Mouse (Mus musculus): ENCODE measurements around the gene Mical3. TPM values are rescaled to one million over a fixed set of nuclear protein-coding genes. Genes with fewer than 3 reads are reported as not detected.
"Not testable (repeated sequence)": the region's sequence is repeated elsewhere in the genome, so short reads cannot be mapped to it uniquely, and the experiment has no call there.

The Mical3 gene
- total RNA-seq, 2 experiments from 2014 or later = 75.0 to 80.8 TPM

GRCm38 (mm10) chr6:120938763-120939450 lies 191.9 kb downstream of the Mical3 start:
- no peak for DNase-seq (ENCODE audit: low spot score in 2 of 2)

GRCm38 (mm10) chr6:120937999-120938608 lies 192.7 kb downstream of the Mical3 start:
- DNase-seq (ENCODE audit: low spot score in 2 of 2) = no peak

- DNase-seq (ENCODE audit: low spot score in 2 of 2) = no peak
Measured at GRCm38 (mm10) chr6:120937104-120937617, 193.6 kb downstream of the Mical3 start.

- DNase-seq (ENCODE audit: low spot score in 2 of 2) = no peak
Measured at GRCm38 (mm10) chr6:120934176-120934575, 196.6 kb downstream of the Mical3 start.

- no peak for DNase-seq (ENCODE audit: low spot score in 2 of 2)
Measured at GRCm38 (mm10) chr6:120933670-120934069, 197.1 kb downstream of the Mical3 start.

GRCm38 (mm10) chr6:120932597-120932996 lies 198.2 kb downstream of the Mical3 start:
- DNase-seq (ENCODE audit: low spot score in 2 of 2) = no peak

- no peak for DNase-seq (ENCODE audit: low spot score in 2 of 2)
Measured at GRCm38 (mm10) chr6:120930450-120931306, 200.1 kb downstream of the Mical3 start.

- DNase-seq (ENCODE audit: low spot score in 2 of 2) = no peak
Measured at GRCm38 (mm10) chr6:120929421-120929820, 201.4 kb downstream of the Mical3 start.

- DNase-seq (ENCODE audit: low spot score in 2 of 2) = no peak
Measured at GRCm38 (mm10) chr6:120927765-120928164, 203.0 kb downstream of the Mical3 start.

- no peak for DNase-seq (ENCODE audit: low spot score in 2 of 2)
Measured at GRCm38 (mm10) chr6:120926880-120927279, 203.9 kb downstream of the Mical3 start.

GRCm38 (mm10) chr6:120924791-120925321 lies 205.9 kb downstream of the Mical3 start:
- not testable (repeated sequence) for DNase-seq (ENCODE audit: low spot score in 2 of 2)

GRCm38 (mm10) chr6:120917975-120918374 lies 212.8 kb downstream of the Mical3 start:
- peak in 1 of 2 experiments; percentile 33 for DNase-seq (ENCODE audit: low spot score in 2 of 2)

- DNase-seq (ENCODE audit: low spot score in 2 of 2) = not testable (repeated sequence)
Measured at GRCm38 (mm10) chr6:120916972-120917881, 213.6 kb downstream of the Mical3 start.

- peak; percentile 64 to 72 for DNase-seq (ENCODE audit: low spot score in 2 of 2)
Measured at GRCm38 (mm10) chr6:120916074-120916971, 214.5 kb downstream of the Mical3 start, which contains the start of gene Bid. TSS of gene Bid (minus strand) at chr6:120916853.

- no peak for DNase-seq (ENCODE audit: low spot score in 2 of 2)
Measured at GRCm38 (mm10) chr6:120915649-120915975, 215.2 kb downstream of the Mical3 start.

- DNase-seq (ENCODE audit: low spot score in 2 of 2) = no peak
Measured at GRCm38 (mm10) chr6:120914911-120915648, 215.7 kb downstream of the Mical3 start.

GRCm38 (mm10) chr6:120914533-120914910 lies 216.3 kb downstream of the Mical3 start:
- no peak for DNase-seq (ENCODE audit: low spot score in 2 of 2)

GRCm38 (mm10) chr6:120913783-120914182 lies 217.0 kb downstream of the Mical3 start:
- DNase-seq (ENCODE audit: low spot score in 2 of 2) = no peak

GRCm38 (mm10) chr6:120912931-120913330 lies 217.9 kb downstream of the Mical3 start:
- no peak for DNase-seq (ENCODE audit: low spot score in 2 of 2)
